Mouse (Mus musculus): ENCODE measurements at regions not wholly inside any gene's neighbourhood (a gene's known extent, or its start where the extent isn't known, plus 50 kb on each side); places are given as distances from the start of the nearest gene placed in this dataset.

- 0 out of 4 replicates have a peak, but pooled peaks cover 0 to 1% of the 10 kb centered on the region in 2 experiments for H3K27me3 ChIP-seq (ENCODE audit: control insufficient read depth in 1 of 2, insufficient read depth in 2 of 2, low read length in 2 of 2)
- no peak for TF ChIP-seq ELF1 (IDR thresholded peaks at IDR 0.05; ENCODE audit: low read depth, low read length)
- TF ChIP-seq MYC (IDR thresholded peaks at IDR 0.05; ENCODE audit: low read depth, low read length) = no peak
- no peak for TF ChIP-seq JUND (IDR thresholded peaks at IDR 0.05; ENCODE audit: low read depth, low read length)
- no peak for TF ChIP-seq ZNF384 (IDR thresholded peaks at IDR 0.05; ENCODE audit: low read depth, low read length)
- TF ChIP-seq POLR2AphosphoS2 (IDR thresholded peaks at IDR 0.05; ENCODE audit: low read length) = no peak
- no peak for TF ChIP-seq HCFC1 (IDR thresholded peaks at IDR 0.05; ENCODE audit: low read depth, low read length)
- TF ChIP-seq ETS1 (IDR thresholded peaks at IDR 0.05; ENCODE audit: low read depth, low read length) = no peak
- TF ChIP-seq GABPA (IDR thresholded peaks at IDR 0.05; ENCODE audit: low read depth, low read length) = no peak
- TF ChIP-seq TCF12 (IDR thresholded peaks at IDR 0.05; ENCODE audit: low read depth, low read length) = no peak
- TF ChIP-seq MEF2A (IDR thresholded peaks at IDR 0.05; ENCODE audit: extremely low read depth, insufficient replicate concordance, low read depth, low read length, poor library complexity, severe bottlenecking) = no peak
- no peak for TF ChIP-seq USF2 (IDR thresholded peaks at IDR 0.05; ENCODE audit: borderline replicate concordance in 1 of 2, insufficient read depth in 1 of 2, low read depth in 1 of 2, low read length in 2 of 2)
- no peaks in the 10 kb centered on the region for H3K79me2 ChIP-seq (ENCODE audit: control insufficient read depth, insufficient read depth, low read length, poor library complexity)
- H3K9me3 ChIP-seq (replicated peaks; ENCODE audit: insufficient read depth, low read length) = no peaks in the 10 kb centered on the region
- no peak overlapping the region for H3K9ac ChIP-seq (ENCODE audit: control insufficient read depth, low read depth, low read length, poor library complexity, severe bottlenecking)
- no peaks in the 10 kb centered on the region for H3K36me3 ChIP-seq (ENCODE audit: control insufficient read depth in 1 of 2, insufficient read depth in 2 of 2, low read length in 2 of 2)
- H3K4me3 ChIP-seq (ENCODE audit: control insufficient read depth in 1 of 2, insufficient read depth in 1 of 2, low read depth in 2 of 2, low read length in 2 of 2) = no peak overlapping the region
- no peak for DNase-seq (ENCODE audit: low read depth, low spot score)
- H3K4me1 ChIP-seq (ENCODE audit: control insufficient read depth in 1 of 2, insufficient read depth in 2 of 2, low read length in 2 of 2) = no peaks in the 10 kb centered on the region
- no peak overlapping the region for H3K27ac ChIP-seq (ENCODE audit: control insufficient read depth, low read depth, low read length)
Measured at GRCm38 (mm10) chr12:51024057-51024743, 323.7 kb upstream of the G2e3 start.

- no peaks in the 10 kb centered on the region for H3K4me1 ChIP-seq (ENCODE audit: control insufficient read depth in 1 of 2, insufficient read depth in 2 of 2, low read length in 2 of 2)
- no peak overlapping the region for H3K4me3 ChIP-seq (ENCODE audit: control insufficient read depth in 1 of 2, insufficient read depth in 1 of 2, low read depth in 2 of 2, low read length in 2 of 2)
- DNase-seq (ENCODE audit: low read depth, low spot score) = no peak
- TF ChIP-seq POLR2A (IDR thresholded peaks at IDR 0.05; ENCODE audit: control insufficient read depth in 1 of 2, insufficient read depth in 1 of 2, low read depth in 1 of 2, low read length in 2 of 2, poor library complexity in 1 of 2) (no peak), MEF2A (IDR thresholded peaks at IDR 0.05; ENCODE audit: extremely low read depth, insufficient replicate concordance, low read depth, low read length, poor library complexity, severe bottlenecking) (no peak), ETS1 (IDR thresholded peaks at IDR 0.05; ENCODE audit: low read depth, low read length) (no peak), KAT2A (conservative IDR thresholded peaks at IDR 0.05; ENCODE audit: low read depth, low read length) (no peak), ZMIZ1 (IDR thresholded peaks at IDR 0.05; ENCODE audit: low read depth, low read length) (no peak), POLR2AphosphoS5 (IDR thresholded peaks at IDR 0.05; ENCODE audit: borderline replicate concordance, low read depth, low read length) (no peak), BHLHE40 (IDR thresholded peaks at IDR 0.05; ENCODE audit: borderline replicate concordance, low read depth, low read length) (no peak), CHD2 (IDR thresholded peaks at IDR 0.05; ENCODE audit: low read length) (no peak), MAFK (IDR thresholded peaks at IDR 0.05; ENCODE audit: borderline replicate concordance, low read depth, low read length) (no peak), USF1 (IDR thresholded peaks at IDR 0.05; ENCODE audit: low read depth, low read length) (no peak), GABPA (IDR thresholded peaks at IDR 0.05; ENCODE audit: low read depth, low read length) (no peak), TCF12 (IDR thresholded peaks at IDR 0.05; ENCODE audit: low read depth, low read length) (no peak), ZC3H11A (IDR thresholded peaks at IDR 0.05; ENCODE audit: low read depth, low read length) (no peak), UBTF (IDR thresholded peaks at IDR 0.05; ENCODE audit: borderline replicate concordance, insufficient read depth, low read depth, low read length) (no peak), SIN3A (IDR thresholded peaks at IDR 0.05; ENCODE audit: low read length) (no peak), ZKSCAN1 (IDR thresholded peaks at IDR 0.05; ENCODE audit: low read depth, low read length) (no peak)
- no peak overlapping the region for H3K9ac ChIP-seq (ENCODE audit: control insufficient read depth, low read depth, low read length, poor library complexity, severe bottlenecking)
- H3K36me3 ChIP-seq (ENCODE audit: control insufficient read depth in 1 of 2, insufficient read depth in 2 of 2, low read length in 2 of 2) = no peaks in the 10 kb centered on the region
- no peaks in the 10 kb centered on the region for H3K27me3 ChIP-seq (ENCODE audit: control insufficient read depth in 1 of 2, insufficient read depth in 2 of 2, low read length in 2 of 2)
- H3K79me2 ChIP-seq (ENCODE audit: control insufficient read depth, insufficient read depth, low read length, poor library complexity) = no peaks in the 10 kb centered on the region
- no peaks in the 10 kb centered on the region for H3K9me3 ChIP-seq (replicated peaks; ENCODE audit: insufficient read depth, low read length)
- no peak overlapping the region for H3K27ac ChIP-seq (ENCODE audit: control insufficient read depth, low read depth, low read length)
Measured at GRCm38 (mm10) chr12:51018185-51018584, 329.7 kb upstream of the G2e3 start.

Data from MEL (cell line).